Mouse (Mus musculus) limb, embryonic 15.5 days (tissue): Measurements from ENCODE around the gene Fam173a. TPM values are rescaled to one million over a fixed set of nuclear protein-coding genes. Genes with fewer than 3 reads are reported as not detected.

Experiments used
- ATAC-seq: fragments of 200-750 bp; cut with Nextera tagmentation; 2 replicates; pipeline ENCODE4 v1.8.0; 2017; ENCODE audit warnings: low read depth, moderate TSS enrichment; ENCODE audit not compliant: insufficient number of reproducible peaks, low FRiP score, low TSS enrichment
- H3K27ac ChIP-seq: fragments of 300-500 bp; sonication (generic); 2 replicates; pipeline ENCODE4 v1.5.1; 2015; ENCODE audit warnings: moderate library complexity, mild to moderate bottlenecking, inconsistent platforms
- H3K27me3 ChIP-seq: fragments of 300-500 bp; sonication (generic); 2 replicates; pipeline ENCODE4 v1.6.1; 2015; ENCODE audit warnings: inconsistent platforms
- H3K36me3 ChIP-seq: fragments of 300-500 bp; sonication (generic); 2 replicates; pipeline ENCODE4 v1.6.1; 2015; ENCODE audit warnings: inconsistent platforms
- H3K4me1 ChIP-seq: fragments of 300-500 bp; sonication (generic); 2 replicates; pipeline ENCODE4 v1.6.1; 2015; ENCODE audit warnings: inconsistent platforms
- H3K4me2 ChIP-seq: fragments of 300-500 bp; sonication (generic); 2 replicates; pipeline ENCODE4 v1.6.1; 2015; ENCODE audit warnings: mild to moderate bottlenecking, inconsistent platforms
- H3K4me3 ChIP-seq: fragments of 300-500 bp; sonication (generic); 2 replicates; pipeline ENCODE4 v1.5.1; 2015; ENCODE audit warnings: mild to moderate bottlenecking, inconsistent platforms
- H3K9ac ChIP-seq: fragments of 300-500 bp; sonication (generic); 2 replicates; pipeline ENCODE4 v1.6.1; 2015; ENCODE audit warnings: inconsistent platforms
- H3K9me3 ChIP-seq: fragments of 300-500 bp; sonication (generic); 2 replicates; pipeline ENCODE4 v1.6.1; 2016; ENCODE audit warnings: inconsistent platforms
- WGBS: fragments of 180-500 bp; shearing (Covaris S2); methylation state at CpG from one replicate; pipeline ENCODE4 v1.1.7; 2015; 5-methylcytosine and 5-hydroxymethylcytosine counted together
- polyA plus RNA-seq: library from polyadenylated mRNA; unstranded; fragments of >200 nt; fragmentation: Nextera tagmentation; extraction: Ambion mirVana; gene quantifications from 2 replicates; pipeline ENCODE4 v1.2.1, GENCODE M21; 2015

The Fam173a gene
- polyA plus RNA-seq, 1 experiment from 2014 or later, result 85.7 TPM

- Histone ChIP-seq H3K4me3 (peak overlapping the region; percentile 77), H3K27me3 (no peaks in the 10 kb centered on the region), H3K9me3 (no peaks in the 10 kb centered on the region), H3K4me2 (peak overlapping the region; percentile 86), H3K9ac (peak overlapping the region; percentile 81), H3K27ac (peak overlapping the region; percentile 97), H3K4me1 (peaks cover 70% of the 10 kb centered on the region), H3K36me3 (peaks cover 39% of the 10 kb centered on the region)
- 31% methylated on average over 6 of the region's 6 CpGs for WGBS
- ATAC-seq, result no peak
Observed at GRCm38 (mm10) chr17:25833961-25834594, 41.4 kb upstream of the Fam173a start.

DNA sequence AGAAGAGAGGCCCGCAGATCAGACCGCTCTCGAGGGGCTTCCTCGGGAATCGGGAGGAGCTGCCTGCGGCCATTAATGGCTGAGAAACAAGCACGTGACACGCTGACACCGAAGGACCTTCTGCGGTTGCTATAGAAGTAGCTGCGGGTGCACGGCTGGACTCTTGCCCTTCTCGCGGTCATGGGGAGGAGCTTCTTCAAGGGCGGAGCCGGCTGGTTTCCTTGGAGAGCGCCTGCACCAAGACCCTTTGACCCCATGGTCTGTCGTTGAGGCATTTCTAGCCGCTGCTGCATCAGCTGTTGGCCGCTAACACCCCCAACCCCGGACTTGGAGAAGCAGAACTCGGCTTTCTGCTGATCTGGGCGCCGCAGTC is 40.6 kb upstream of the Fam173a start, which contains the start of gene Stub1:
Stub1 (minus strand) TSS at position 114 of the 373 bp plus-strand sequence.
- Histone ChIP-seq H3K9ac (peak within 1 kb of the TSS; percentile 81), H3K9me3 (no peaks in the 10 kb centered on the region), H3K4me3 (peak within 1 kb of the TSS; percentile 77), H3K27me3 (no peaks in the 10 kb centered on the region), H3K4me1 (peaks cover 73% of the 10 kb centered on the region), H3K36me3 (peaks cover 32% of the 10 kb centered on the region), H3K4me2 (peak within 1 kb of the TSS; percentile 86), H3K27ac (peak within 1 kb of the TSS; percentile 97)
- peak; percentile 55 for ATAC-seq
- WGBS, result under 1% methylated on average over 24 of the region's 24 CpGs

- peaks cover 27% of the 10 kb centered on the region for H3K36me3 ChIP-seq
- peak; percentile 91 for ATAC-seq
- H3K27ac ChIP-seq, result peak overlapping the region; percentile 97
- no peaks in the 10 kb centered on the region for H3K27me3 ChIP-seq
- no peaks in the 10 kb centered on the region for H3K9me3 ChIP-seq
- H3K4me1 ChIP-seq, result peaks cover 78% of the 10 kb centered on the region
- peak overlapping the region; percentile 77 for H3K4me3 ChIP-seq
- H3K9ac ChIP-seq, result peak overlapping the region; percentile 81
- H3K4me2 ChIP-seq, result peak overlapping the region; percentile 86
- WGBS, result under 1% methylated on average over 72 of the region's 77 CpGs
Observed at GRCm38 (mm10) chr17:25832436-25833290, 40.0 kb upstream of the Fam173a start.

- Histone ChIP-seq H3K36me3 (peaks cover 36% of the 10 kb centered on the region), H3K9me3 (no peaks in the 10 kb centered on the region), H3K4me2 (peak overlapping the region; percentile 86), H3K4me3 (peak overlapping the region; percentile 77), H3K27ac (peak overlapping the region; percentile 97), H3K9ac (peak overlapping the region; percentile 81), H3K4me1 (peaks cover 70% of the 10 kb centered on the region), H3K27me3 (no peaks in the 10 kb centered on the region)
- WGBS, result 57% methylated on average over 21 of the region's 21 CpGs
- ATAC-seq, result no peak
Observed at GRCm38 (mm10) chr17:25831451-25832281, 39.0 kb upstream of the Fam173a start.

DNA sequence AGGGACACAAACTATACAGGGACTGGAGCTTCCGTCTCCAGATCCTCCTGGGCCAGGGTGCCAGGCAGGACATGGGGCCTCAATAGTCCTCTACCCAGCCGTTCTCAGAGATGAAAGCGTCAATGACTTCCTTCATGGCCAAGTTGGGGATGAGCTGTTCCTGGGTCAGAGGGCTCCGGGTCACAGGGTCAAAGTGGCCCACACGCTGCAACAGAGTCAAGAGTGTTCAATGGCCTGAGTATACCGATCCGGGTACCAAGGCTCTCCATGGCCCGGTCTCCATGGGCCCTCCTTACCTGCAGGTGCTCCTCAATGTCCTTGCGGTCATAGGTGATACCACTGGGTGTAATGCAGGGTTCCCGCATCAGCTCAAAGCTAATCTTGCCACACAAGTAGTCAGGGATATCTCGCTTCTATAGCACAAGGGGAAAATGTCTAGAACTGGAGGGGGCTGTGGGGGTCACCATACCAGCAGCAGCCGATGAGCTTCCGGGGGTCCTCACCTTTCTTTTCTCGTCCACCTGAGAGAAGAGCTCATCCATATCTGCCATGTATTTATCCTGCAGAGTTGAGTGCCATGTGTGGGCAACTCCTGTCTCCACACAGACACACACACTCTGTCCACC is 38.2 kb upstream of the Fam173a start:
- Histone ChIP-seq H3K4me3 (peak overlapping the region; percentile 77), H3K27ac (peak overlapping the region; percentile 3; the same call in 1 of the 2 replicates), H3K9me3 (no peaks in the 10 kb centered on the region), H3K27me3 (no peaks in the 10 kb centered on the region), H3K9ac (0 out of 2 replicates have a peak overlapping the region, but pooled peaks have one; percentile 81), H3K4me1 (peaks cover 65% of the 10 kb centered on the region), H3K36me3 (peaks cover 44% of the 10 kb centered on the region), H3K4me2 (peak overlapping the region; percentile 86)
- WGBS, result 88% methylated on average over 14 of the region's 14 CpGs
- ATAC-seq, result no peak

- WGBS, result 76% methylated on average over 4 of the region's 4 CpGs
- no peak overlapping the region for H3K9ac ChIP-seq
- ATAC-seq, result no peak
- peak overlapping the region; percentile 62 for H3K4me3 ChIP-seq
- H3K27me3 ChIP-seq, result no peaks in the 10 kb centered on the region
- H3K27ac ChIP-seq, result peak overlapping the region; percentile 3; the same call in 1 of the 2 replicates
- H3K9me3 ChIP-seq, result no peaks in the 10 kb centered on the region
- peaks cover 48% of the 10 kb centered on the region for H3K36me3 ChIP-seq
- H3K4me1 ChIP-seq, result peaks cover 64% of the 10 kb centered on the region
- H3K4me2 ChIP-seq, result peak overlapping the region; percentile 66
Observed at GRCm38 (mm10) chr17:25830200-25830753, 37.6 kb upstream of the Fam173a start.

- H3K27ac ChIP-seq, result peak overlapping the region; percentile 92
- peak overlapping the region; percentile 62 for H3K4me3 ChIP-seq
- H3K4me2 ChIP-seq, result peak overlapping the region; percentile 66
- H3K9ac ChIP-seq, result peak overlapping the region; percentile 68
- peaks cover 64% of the 10 kb centered on the region for H3K4me1 ChIP-seq
- no peaks in the 10 kb centered on the region for H3K9me3 ChIP-seq
- peaks cover 42% of the 10 kb centered on the region for H3K36me3 ChIP-seq
- H3K27me3 ChIP-seq, result no peaks in the 10 kb centered on the region
- WGBS, result 40% methylated on average over 8 of the region's 8 CpGs
- ATAC-seq, result no peak
Observed at GRCm38 (mm10) chr17:25829558-25830017, 36.9 kb upstream of the Fam173a start.

- H3K9me3 ChIP-seq, result no peaks in the 10 kb centered on the region
- H3K9ac ChIP-seq, result peak within 1 kb of the TSS; percentile 68
- peaks cover 64% of the 10 kb centered on the region for H3K4me1 ChIP-seq
- H3K27me3 ChIP-seq, result no peaks in the 10 kb centered on the region
- peak within 1 kb of the TSS; percentile 92 for H3K27ac ChIP-seq
- H3K4me2 ChIP-seq, result peak within 1 kb of the TSS; percentile 66
- peaks cover 42% of the 10 kb centered on the region for H3K36me3 ChIP-seq
- peak within 1 kb of the TSS; percentile 62 for H3K4me3 ChIP-seq
- ATAC-seq, result no peak
- 2% methylated on average over 32 of the region's 32 CpGs for WGBS
Observed at GRCm38 (mm10) chr17:25828712-25829557, 36.2 kb upstream of the Fam173a start, which contains the start of gene Jmjd8. TSS of gene Jmjd8 (plus strand) at chr17:25828867.

GRCm38 (mm10) chr17:25828223-25828594 is 35.5 kb upstream of the Fam173a start:
- H3K36me3 ChIP-seq, result peaks cover 42% of the 10 kb centered on the region
- peak overlapping the region; percentile 62 for H3K4me3 ChIP-seq
- peak overlapping the region; percentile 66 for H3K4me2 ChIP-seq
- 81% methylated on average over 8 of the region's 8 CpGs for WGBS
- peak overlapping the region; percentile 68; the same call in 1 of the 2 replicates for H3K9ac ChIP-seq
- no peaks in the 10 kb centered on the region for H3K27me3 ChIP-seq
- H3K27ac ChIP-seq, result peak overlapping the region; percentile 92
- no peak for ATAC-seq
- H3K4me1 ChIP-seq, result peaks cover 65% of the 10 kb centered on the region
- H3K9me3 ChIP-seq, result no peaks in the 10 kb centered on the region
